Mouse (Mus musculus): ENCODE data around the gene Cyp2d10. TPM values are rescaled to one million over a fixed set of nuclear protein-coding genes. Genes with fewer than 3 reads are reported as not detected.
"Not testable (repeated sequence)": the region's sequence is repeated elsewhere in the genome, so short reads cannot be mapped to it uniquely, and the experiment has no call there.

Cyp2d10 gene
- polyA plus RNA-seq, 1 experiment from 2014 or later = 0.40 TPM

DNA sequence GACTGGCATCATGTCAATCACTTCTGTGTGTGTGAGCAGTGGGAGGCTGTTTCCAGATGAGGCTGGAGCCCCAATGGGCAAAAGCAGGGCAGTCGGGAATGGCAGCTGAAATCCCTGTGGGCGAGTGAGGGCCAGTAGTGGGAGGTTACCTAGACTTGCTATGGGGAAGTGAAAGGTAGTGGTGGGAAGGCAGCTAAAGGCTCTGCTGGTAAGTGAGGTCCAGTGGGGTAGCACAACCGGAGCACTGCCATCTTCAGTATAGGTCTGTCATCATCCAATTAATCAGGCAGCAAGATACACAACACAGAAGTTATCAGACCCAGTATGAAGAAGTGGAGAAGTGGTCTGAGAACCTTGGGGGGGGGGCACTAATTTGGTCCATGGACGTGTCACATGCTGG, 541 bp upstream of the Cyp2d10 start:
- Histone ChIP-seq H3K27me3 (ENCODE audit: control insufficient read depth, insufficient read depth, low read length) (no peaks in the 10 kb centered on the region), H3K4me2 (no peak overlapping the region), H3K9me3 (replicated peaks; ENCODE audit: control insufficient read depth, low read length) (no peaks in the 10 kb centered on the region), H3K4me1 (ENCODE audit: control insufficient read depth, insufficient read depth, low read length) (no peaks in the 10 kb centered on the region), H3K4me3 (ENCODE audit: low read depth, low read length) (no peak overlapping the region), H3K27ac (ENCODE audit: low read depth, low read length) (no peak overlapping the region), H3K9ac (ENCODE audit: low read depth, low read length) (no peak overlapping the region), H3K36me3 (ENCODE audit: control insufficient read depth, insufficient read depth, low read length) (no peaks in the 10 kb centered on the region)
- 72% methylated on average over 4 of the region's 4 CpGs for WGBS (ENCODE audit: insufficient replicate concordance)
- ATAC-seq (replicated peaks; ENCODE audit: insufficient number of reproducible peaks, low FRiP score, low TSS enrichment) = no peak

DNA sequence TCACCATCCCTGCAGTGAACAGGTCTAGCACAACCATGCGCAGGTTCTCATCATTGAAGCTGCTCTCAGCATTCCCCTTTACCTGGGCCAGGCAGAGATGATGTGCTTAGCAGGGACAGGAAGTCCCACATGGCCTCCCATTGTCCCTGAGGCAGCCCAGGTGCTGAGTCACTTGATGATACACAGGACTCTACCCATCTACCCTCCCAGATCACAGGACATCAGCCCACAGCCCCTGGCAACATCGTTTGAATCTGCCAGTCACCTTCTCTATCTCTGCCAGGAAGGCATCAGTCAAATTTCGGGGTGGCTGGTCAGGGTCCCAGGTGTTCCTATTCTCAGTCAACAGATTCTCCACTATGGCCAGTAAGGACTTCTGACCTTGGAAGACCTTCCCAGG, 2.8 kb downstream of the Cyp2d10 start:
- no peak overlapping the region for H3K4me3 ChIP-seq (ENCODE audit: low read depth, low read length)
- no peaks in the 10 kb centered on the region for H3K36me3 ChIP-seq (ENCODE audit: control insufficient read depth, insufficient read depth, low read length)
- H3K27me3 ChIP-seq (ENCODE audit: control insufficient read depth, insufficient read depth, low read length) = no peaks in the 10 kb centered on the region
- H3K9ac ChIP-seq (ENCODE audit: low read depth, low read length) = no peak overlapping the region
- H3K4me2 ChIP-seq = no peak overlapping the region
- 70% methylated on average over 3 of the region's 3 CpGs for WGBS (ENCODE audit: insufficient replicate concordance)
- H3K4me1 ChIP-seq (ENCODE audit: control insufficient read depth, insufficient read depth, low read length) = no peaks in the 10 kb centered on the region
- no peak overlapping the region for H3K27ac ChIP-seq (ENCODE audit: low read depth, low read length)
- no peak for ATAC-seq (replicated peaks; ENCODE audit: insufficient number of reproducible peaks, low FRiP score, low TSS enrichment)
- no peaks in the 10 kb centered on the region for H3K9me3 ChIP-seq (replicated peaks; ENCODE audit: control insufficient read depth, low read length)

DNA sequence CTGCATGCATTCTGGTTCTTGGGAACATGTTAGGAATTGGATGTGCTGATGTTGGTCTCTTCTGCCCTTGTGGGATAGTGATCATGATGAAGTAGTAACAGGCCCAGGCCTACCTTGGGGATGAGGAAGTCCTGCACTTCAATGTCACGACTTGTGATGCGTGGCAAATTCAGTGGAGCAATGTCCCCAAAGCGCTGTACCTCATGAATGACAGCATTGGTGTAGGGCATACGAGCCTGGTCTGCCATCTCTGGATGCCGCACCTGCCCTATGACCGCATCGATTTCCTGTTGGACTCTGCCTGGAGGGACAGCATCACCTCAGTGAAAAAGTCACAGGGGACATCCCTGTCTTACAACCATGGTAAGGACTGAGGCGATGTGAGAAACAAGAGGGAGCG, 3.4 kb downstream of the Cyp2d10 start:
- H3K4me2 ChIP-seq = no peak overlapping the region
- ATAC-seq (replicated peaks; ENCODE audit: insufficient number of reproducible peaks, low FRiP score, low TSS enrichment) = no peak
- no peak overlapping the region for H3K4me3 ChIP-seq (ENCODE audit: low read depth, low read length)
- no peak overlapping the region for H3K27ac ChIP-seq (ENCODE audit: low read depth, low read length)
- H3K27me3 ChIP-seq (ENCODE audit: control insufficient read depth, insufficient read depth, low read length) = no peaks in the 10 kb centered on the region
- no peaks in the 10 kb centered on the region for H3K9me3 ChIP-seq (replicated peaks; ENCODE audit: control insufficient read depth, low read length)
- 84% methylated on average over 9 of the region's 9 CpGs for WGBS (ENCODE audit: insufficient replicate concordance)
- no peaks in the 10 kb centered on the region for H3K36me3 ChIP-seq (ENCODE audit: control insufficient read depth, insufficient read depth, low read length)
- H3K4me1 ChIP-seq (ENCODE audit: control insufficient read depth, insufficient read depth, low read length) = no peaks in the 10 kb centered on the region
- no peak overlapping the region for H3K9ac ChIP-seq (ENCODE audit: low read depth, low read length)

DNA sequence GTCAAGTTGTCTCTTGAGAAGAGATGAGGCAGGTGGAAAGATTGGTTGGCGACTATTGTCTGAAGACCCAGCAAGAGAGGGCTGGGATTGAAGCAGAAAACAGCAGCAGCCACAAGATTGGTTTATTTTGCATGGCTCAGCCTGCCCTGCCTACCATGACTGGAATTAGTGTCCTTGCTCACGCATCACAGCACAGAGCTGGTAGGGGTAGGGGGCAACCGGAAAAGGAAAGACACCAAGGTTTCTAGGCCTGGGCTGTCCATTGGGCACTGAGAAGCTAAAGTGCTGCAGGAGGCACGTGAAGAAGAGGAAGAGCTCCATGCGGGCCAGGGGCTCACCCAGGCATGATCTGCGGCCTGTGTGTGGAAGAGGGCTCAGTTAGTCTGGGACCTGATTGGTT, 4.3 kb downstream of the Cyp2d10 start:
- Histone ChIP-seq H3K36me3 (ENCODE audit: control insufficient read depth, insufficient read depth, low read length) (no peaks in the 10 kb centered on the region), H3K4me3 (ENCODE audit: low read depth, low read length) (no peak overlapping the region), H3K4me2 (no peak overlapping the region), H3K27ac (ENCODE audit: low read depth, low read length) (no peak overlapping the region), H3K9ac (ENCODE audit: low read depth, low read length) (no peak overlapping the region), H3K4me1 (ENCODE audit: control insufficient read depth, insufficient read depth, low read length) (no peaks in the 10 kb centered on the region), H3K27me3 (ENCODE audit: control insufficient read depth, insufficient read depth, low read length) (no peaks in the 10 kb centered on the region), H3K9me3 (replicated peaks; ENCODE audit: control insufficient read depth, low read length) (no peaks in the 10 kb centered on the region)
- 73% methylated on average over 6 of the region's 6 CpGs for WGBS (ENCODE audit: insufficient replicate concordance)
- ATAC-seq (replicated peaks; ENCODE audit: insufficient number of reproducible peaks, low FRiP score, low TSS enrichment) = no peak

DNA sequence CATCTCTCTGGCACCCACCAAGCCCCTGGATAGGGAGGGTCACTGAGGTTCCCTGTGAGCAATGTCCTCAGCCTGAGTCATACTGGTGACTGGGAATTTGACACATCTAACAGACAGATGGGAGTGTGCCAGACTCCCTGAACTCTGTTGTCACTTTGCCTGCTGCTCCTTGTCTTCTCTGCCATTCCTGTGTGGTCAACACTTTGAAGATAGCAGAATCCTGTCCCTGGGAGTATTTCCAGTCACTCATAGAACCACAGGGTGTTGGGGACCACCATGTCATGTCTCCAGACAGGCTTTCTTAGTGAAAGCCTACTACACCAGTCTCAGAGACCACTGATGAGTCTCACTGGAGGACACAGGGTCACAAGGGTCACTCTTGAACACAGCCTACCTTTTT, 4.9 kb downstream of the Cyp2d10 start:
- H3K9me3 ChIP-seq (replicated peaks; ENCODE audit: control insufficient read depth, low read length) = no peaks in the 10 kb centered on the region
- H3K4me3 ChIP-seq (ENCODE audit: low read depth, low read length) = no peak overlapping the region
- H3K4me1 ChIP-seq (ENCODE audit: control insufficient read depth, insufficient read depth, low read length) = no peaks in the 10 kb centered on the region
- no peaks in the 10 kb centered on the region for H3K36me3 ChIP-seq (ENCODE audit: control insufficient read depth, insufficient read depth, low read length)
- no peak overlapping the region for H3K9ac ChIP-seq (ENCODE audit: low read depth, low read length)
- no peak overlapping the region for H3K27ac ChIP-seq (ENCODE audit: low read depth, low read length)
- H3K27me3 ChIP-seq (ENCODE audit: control insufficient read depth, insufficient read depth, low read length) = no peaks in the 10 kb centered on the region
- no peak for ATAC-seq (replicated peaks; ENCODE audit: insufficient number of reproducible peaks, low FRiP score, low TSS enrichment)
- H3K4me2 ChIP-seq = no peak overlapping the region

DNA sequence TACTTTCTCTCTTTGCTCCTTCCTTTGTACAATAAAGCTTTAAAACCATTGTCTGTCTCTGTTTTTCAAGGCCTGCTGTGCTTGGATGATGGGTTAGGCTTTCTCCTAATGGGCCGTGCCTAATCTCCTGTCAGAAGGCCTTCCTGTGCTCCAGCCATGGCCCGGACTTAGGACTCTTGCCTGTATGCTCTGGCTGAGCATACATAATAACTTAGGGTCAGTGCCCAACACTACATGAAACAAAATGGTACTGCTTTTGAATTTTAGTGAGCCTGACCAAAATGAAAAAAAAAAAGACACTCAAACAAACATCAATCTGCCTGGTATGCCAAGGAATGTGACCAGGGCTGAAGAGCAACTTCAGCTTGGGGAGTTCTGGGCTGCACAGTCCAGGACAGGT, 5.5 kb downstream of the Cyp2d10 start:
- ATAC-seq (replicated peaks; ENCODE audit: insufficient number of reproducible peaks, low FRiP score, low TSS enrichment) = no peak
- H3K9me3 ChIP-seq (replicated peaks; ENCODE audit: control insufficient read depth, low read length) = no peaks in the 10 kb centered on the region
- 72% methylated on average over 2 of the region's 2 CpGs for WGBS (ENCODE audit: insufficient replicate concordance)
- no peak overlapping the region for H3K4me3 ChIP-seq (ENCODE audit: low read depth, low read length)
- H3K4me2 ChIP-seq = no peak overlapping the region
- no peak overlapping the region for H3K27ac ChIP-seq (ENCODE audit: low read depth, low read length)
- no peaks in the 10 kb centered on the region for H3K36me3 ChIP-seq (ENCODE audit: control insufficient read depth, insufficient read depth, low read length)
- H3K27me3 ChIP-seq (ENCODE audit: control insufficient read depth, insufficient read depth, low read length) = no peaks in the 10 kb centered on the region
- H3K4me1 ChIP-seq (ENCODE audit: control insufficient read depth, insufficient read depth, low read length) = no peaks in the 10 kb centered on the region
- H3K9ac ChIP-seq (ENCODE audit: low read depth, low read length) = no peak overlapping the region

DNA sequence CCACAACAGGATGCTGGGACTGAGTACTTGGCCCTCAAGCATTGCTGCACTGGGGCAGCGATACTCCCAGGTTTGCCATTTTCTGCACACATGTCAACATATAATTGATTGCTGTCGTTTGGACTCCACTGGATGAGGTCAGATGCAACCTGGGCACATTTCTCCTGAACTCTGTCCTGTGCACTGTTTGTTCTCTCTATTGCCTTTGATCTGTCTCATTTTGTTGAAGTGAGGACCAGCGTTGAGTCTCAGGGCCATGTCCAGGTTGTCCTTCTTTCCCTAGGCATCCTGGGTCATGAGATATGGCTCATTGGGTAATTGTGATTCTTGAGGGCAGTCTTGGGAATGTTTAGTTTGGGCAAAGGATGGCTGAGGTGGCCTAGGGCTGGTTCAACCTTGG, 11.0 kb downstream of the Cyp2d10 start:
- not testable (repeated sequence) for H3K4me1 ChIP-seq (ENCODE audit: control insufficient read depth, insufficient read depth, low read length); H3K4me3 ChIP-seq (ENCODE audit: low read depth, low read length); H3K36me3 ChIP-seq (ENCODE audit: control insufficient read depth, insufficient read depth, low read length); H3K27ac ChIP-seq (ENCODE audit: low read depth, low read length); H3K9ac ChIP-seq (ENCODE audit: low read depth, low read length); H3K4me2 ChIP-seq; ATAC-seq (replicated peaks; ENCODE audit: insufficient number of reproducible peaks, low FRiP score, low TSS enrichment); H3K9me3 ChIP-seq (replicated peaks; ENCODE audit: control insufficient read depth, low read length); H3K27me3 ChIP-seq (ENCODE audit: control insufficient read depth, insufficient read depth, low read length)
- 79% methylated on average over 3 of the region's 3 CpGs for WGBS (ENCODE audit: insufficient replicate concordance)

DNA sequence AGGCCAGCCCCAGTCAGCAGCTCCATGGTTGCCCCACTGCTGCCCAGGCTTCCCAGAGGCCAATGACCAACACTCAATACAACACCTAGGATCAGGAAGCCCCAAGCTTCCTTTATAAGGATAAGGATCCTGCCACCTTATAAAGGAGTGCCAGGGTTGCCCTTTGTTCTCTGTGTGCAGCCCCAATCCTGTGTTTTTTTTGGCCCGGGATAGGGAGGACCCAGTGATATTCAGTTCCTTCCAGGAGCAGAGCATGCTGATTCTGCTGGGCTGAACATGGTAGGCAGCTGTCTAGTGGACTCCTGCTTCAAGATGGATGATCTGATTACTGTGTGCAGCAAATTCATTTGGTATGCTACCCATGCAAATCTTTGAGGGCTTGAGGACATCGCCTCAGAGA, 13.1 kb downstream of the Cyp2d10 start, which contains the start of gene Cyp2d11:
Cyp2d11 (minus strand) TSS at position 101 of the 400 bp plus-strand sequence.
- ATAC-seq (replicated peaks; ENCODE audit: insufficient number of reproducible peaks, low FRiP score, low TSS enrichment); H3K4me1 ChIP-seq (ENCODE audit: control insufficient read depth, insufficient read depth, low read length); H3K36me3 ChIP-seq (ENCODE audit: control insufficient read depth, insufficient read depth, low read length); H3K9me3 ChIP-seq (replicated peaks; ENCODE audit: control insufficient read depth, low read length); H3K27me3 ChIP-seq (ENCODE audit: control insufficient read depth, insufficient read depth, low read length); H3K9ac ChIP-seq (ENCODE audit: low read depth, low read length); H3K4me2 ChIP-seq; H3K27ac ChIP-seq (ENCODE audit: low read depth, low read length); H3K4me3 ChIP-seq (ENCODE audit: low read depth, low read length): not testable (repeated sequence)
- 76% methylated on average over 2 of the region's 2 CpGs for WGBS (ENCODE audit: insufficient replicate concordance)

DNA sequence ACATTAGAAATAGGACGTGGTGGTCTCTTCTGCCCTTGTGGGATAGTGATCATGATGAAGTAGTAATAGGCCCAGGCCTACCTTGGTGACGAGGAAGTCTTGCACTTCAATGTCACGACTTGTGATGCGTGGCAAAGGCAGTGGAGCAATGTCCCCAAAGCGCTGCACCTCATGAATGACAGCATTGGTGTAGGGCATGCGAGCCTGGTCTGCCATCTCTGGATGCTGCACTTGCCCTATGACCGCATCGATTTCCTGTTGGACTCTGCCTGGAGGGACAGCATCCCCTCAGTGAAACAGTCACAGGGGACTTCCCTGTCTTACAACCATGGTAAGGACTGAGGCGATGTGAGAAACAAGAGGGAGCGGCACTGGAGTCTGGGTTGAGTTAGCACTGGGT, 17.1 kb downstream of the Cyp2d10 start:
- not testable (repeated sequence) for H3K27ac ChIP-seq (ENCODE audit: low read depth, low read length); H3K4me1 ChIP-seq (ENCODE audit: control insufficient read depth, insufficient read depth, low read length); H3K9me3 ChIP-seq (replicated peaks; ENCODE audit: control insufficient read depth, low read length); ATAC-seq (replicated peaks; ENCODE audit: insufficient number of reproducible peaks, low FRiP score, low TSS enrichment); H3K9ac ChIP-seq (ENCODE audit: low read depth, low read length); H3K4me3 ChIP-seq (ENCODE audit: low read depth, low read length); H3K36me3 ChIP-seq (ENCODE audit: control insufficient read depth, insufficient read depth, low read length); H3K27me3 ChIP-seq (ENCODE audit: control insufficient read depth, insufficient read depth, low read length); H3K4me2 ChIP-seq
- 78% methylated on average over 10 of the region's 10 CpGs for WGBS (ENCODE audit: insufficient replicate concordance)
